Mouse (Mus musculus): ENCODE measurements around the gene Calm5. TPM values are rescaled to one million over a fixed set of nuclear protein-coding genes. Genes with fewer than 3 reads are reported as not detected.
"Not testable (repeated sequence)": the region's sequence is repeated elsewhere in the genome, so short reads cannot be mapped to it uniquely, and the experiment has no call there.

The Calm5 gene
- polyA plus RNA-seq, 1 experiment from 2014 or later = not detected

DNA sequence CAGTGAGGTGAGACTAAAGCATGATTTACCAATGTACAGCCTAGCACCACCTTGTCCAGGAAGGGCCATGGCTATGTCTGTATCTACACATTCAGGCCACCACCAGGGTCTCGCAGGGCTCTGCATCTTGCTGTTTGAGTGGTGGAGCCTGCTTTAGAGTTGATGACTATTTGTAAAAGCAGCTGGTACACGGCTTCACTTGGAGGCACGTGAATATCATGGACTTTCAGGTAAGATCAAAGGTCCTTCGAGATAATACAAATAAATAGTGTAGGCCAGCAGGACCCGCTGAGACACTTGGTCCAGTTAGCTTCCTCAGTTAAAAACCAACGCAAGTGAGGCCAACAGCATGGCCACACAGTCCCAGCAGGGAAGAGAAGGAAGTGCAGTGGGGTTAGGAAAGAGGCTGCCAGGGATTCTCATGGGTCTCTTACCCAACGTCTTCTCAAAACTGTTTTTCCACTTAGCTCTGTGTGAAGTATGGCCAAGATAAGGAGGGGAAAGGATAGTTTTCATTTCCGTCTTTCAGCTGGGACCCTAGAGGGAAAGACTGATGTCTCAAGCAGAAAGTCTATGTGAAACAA lies 41.5 kb downstream of the Calm5 start:
- no peak overlapping the region for H3K9ac ChIP-seq
- WGBS = 83% methylated on average over 8 of the region's 8 CpGs

DNA sequence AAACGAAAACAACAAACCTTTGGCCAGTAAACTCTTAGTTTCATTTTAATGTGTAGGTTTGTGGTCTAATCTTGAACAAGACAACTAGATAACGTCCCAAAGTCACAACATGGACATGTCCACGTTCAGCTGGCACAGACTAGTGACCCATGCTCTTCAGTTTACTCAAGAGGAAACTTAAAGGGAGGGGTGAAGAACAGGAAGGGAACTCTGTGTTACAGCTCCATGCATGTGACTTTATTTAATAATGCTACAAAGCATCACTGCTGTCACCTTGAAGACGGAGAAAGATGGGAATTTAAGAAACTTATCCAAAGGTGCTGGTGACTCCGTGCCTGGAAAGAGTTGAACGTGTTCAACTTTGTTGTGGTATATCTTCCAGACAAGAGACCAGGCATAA lies 42.1 kb downstream of the Calm5 start:
- Histone ChIP-seq H3K4me3 (no peak overlapping the region), H3K27ac (no peak overlapping the region), H3K27me3 (no peaks in the 10 kb centered on the region), H3K4me1 (peaks cover 18% of the 10 kb centered on the region), H3K9ac (no peak overlapping the region), H3K9me3 (no peaks in the 10 kb centered on the region), H3K36me3 (peaks cover 13% of the 10 kb centered on the region), H3K4me2 (replicated peaks) (no peak overlapping the region)
- no peak for ATAC-seq (ENCODE audit: low FRiP score, low read depth)
- WGBS = 90% methylated on average over 6 of the region's 6 CpGs

More for the DNA sequence above, 41.5 kb downstream of the Calm5 start:
- no peak overlapping the region for H3K4me2 ChIP-seq (replicated peaks)
- H3K4me3 ChIP-seq = no peak overlapping the region
- H3K9me3 ChIP-seq = no peaks in the 10 kb centered on the region
- H3K4me1 ChIP-seq = peaks cover 21% of the 10 kb centered on the region
- no peaks in the 10 kb centered on the region for H3K27me3 ChIP-seq
- no peak overlapping the region for H3K27ac ChIP-seq
- H3K36me3 ChIP-seq = peaks cover 13% of the 10 kb centered on the region
- ATAC-seq (ENCODE audit: low FRiP score, low read depth) = no peak

DNA sequence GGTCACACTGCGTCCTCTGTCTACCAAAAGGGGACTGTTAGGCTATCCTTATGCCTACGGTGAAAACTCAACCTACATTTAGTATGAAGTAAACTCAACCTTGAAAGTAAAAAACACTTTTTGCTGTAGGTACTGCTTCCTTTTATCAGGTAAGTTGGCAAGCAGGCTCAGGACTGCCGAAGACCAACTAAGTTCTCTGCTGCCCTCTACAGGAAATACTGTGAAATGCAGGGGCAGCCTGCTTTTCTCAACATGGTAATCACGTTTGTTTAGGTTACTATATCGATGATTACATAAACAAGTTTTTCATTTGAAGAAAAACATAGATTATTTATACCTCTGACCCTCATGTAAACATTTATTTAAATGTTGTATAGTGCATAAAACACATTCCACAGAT lies 42.9 kb downstream of the Calm5 start:
- H3K4me3 ChIP-seq = no peak overlapping the region
- no peak overlapping the region for H3K9ac ChIP-seq
- H3K9me3 ChIP-seq = no peaks in the 10 kb centered on the region
- H3K27ac ChIP-seq = no peak overlapping the region
- H3K4me1 ChIP-seq = peaks cover 12% of the 10 kb centered on the region
- no peaks in the 10 kb centered on the region for H3K27me3 ChIP-seq
- H3K36me3 ChIP-seq = peaks cover 13% of the 10 kb centered on the region
- ATAC-seq (ENCODE audit: low FRiP score, low read depth) = no peak
- no peak overlapping the region for H3K4me2 ChIP-seq (replicated peaks)
- WGBS = 34% methylated on average over 5 of the region's 5 CpGs

DNA sequence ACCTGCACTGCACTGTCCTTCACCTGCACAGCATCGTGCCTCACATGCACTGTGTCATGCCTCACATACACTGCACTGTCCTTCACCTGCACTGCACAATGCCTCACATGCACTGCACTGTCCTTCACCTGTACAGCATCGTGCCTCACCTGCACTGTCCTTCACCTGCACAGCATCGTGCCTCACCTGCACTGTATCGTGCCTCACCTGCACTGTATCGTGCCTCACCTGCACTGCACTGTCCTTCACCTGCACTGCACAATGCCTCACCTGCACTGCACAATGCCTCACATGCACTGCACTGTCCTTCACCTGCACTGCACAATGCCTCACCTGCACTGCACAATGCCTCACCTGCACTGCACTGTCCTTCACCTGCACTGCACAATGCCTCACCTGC lies 44.2 kb downstream of the Calm5 start:
- peaks cover 12% of the 10 kb centered on the region for H3K4me1 ChIP-seq
- not testable (repeated sequence) for H3K27ac ChIP-seq; H3K4me2 ChIP-seq (replicated peaks); H3K4me3 ChIP-seq; H3K9me3 ChIP-seq; ATAC-seq (ENCODE audit: low FRiP score, low read depth); H3K27me3 ChIP-seq; H3K9ac ChIP-seq
- 95% methylated on average over 5 of the region's 5 CpGs for WGBS
- H3K36me3 ChIP-seq = peaks cover 13% of the 10 kb centered on the region

DNA sequence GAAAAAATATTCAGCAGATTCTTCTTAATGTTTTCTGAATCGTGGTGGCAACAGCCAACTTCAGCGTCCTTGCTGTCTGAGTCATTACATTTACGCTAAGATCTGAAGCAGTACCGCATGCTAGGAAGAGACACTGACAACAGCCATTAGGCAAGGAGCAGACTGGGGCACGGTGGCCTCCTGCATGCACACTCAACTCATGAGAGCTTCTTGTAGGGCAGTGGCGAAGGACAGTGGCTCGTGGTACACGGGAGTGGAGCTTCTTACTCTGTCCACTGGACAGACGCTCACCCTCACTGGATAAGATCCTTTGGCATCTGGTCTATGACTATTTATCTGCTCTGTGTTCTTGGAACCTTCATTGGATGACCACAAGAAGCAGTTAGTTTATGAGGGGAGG lies 45.3 kb downstream of the Calm5 start:
- ATAC-seq (ENCODE audit: low FRiP score, low read depth) = no peak
- H3K27me3 ChIP-seq = no peaks in the 10 kb centered on the region
- WGBS = 94% methylated on average over 9 of the region's 9 CpGs
- H3K9me3 ChIP-seq = no peaks in the 10 kb centered on the region
- no peak overlapping the region for H3K9ac ChIP-seq
- no peak overlapping the region for H3K4me2 ChIP-seq (replicated peaks)
- peaks cover 8% of the 10 kb centered on the region for H3K4me1 ChIP-seq
- no peak overlapping the region for H3K27ac ChIP-seq
- H3K4me3 ChIP-seq = no peak overlapping the region
- peaks cover 13% of the 10 kb centered on the region for H3K36me3 ChIP-seq

Other genes with a start within 250 kb of the Calm5 start
- 19.8 and 22.1 TPM in 2 replicates for gene Fam208b, start 243.1 kb upstream of the Calm5 start, polyA plus RNA-seq (2015; fragmentation: Nextera tagmentation; extraction: Ambion mirVana)
- gene Asb13, start 220.1 kb upstream of the Calm5 start, polyA plus RNA-seq (2015; fragmentation: Nextera tagmentation; extraction: Ambion mirVana) = 9.0 and 10.5 TPM in 2 replicates
- 0.65 and 1.1 TPM in 2 replicates for gene Calml3, start 49.9 kb upstream of the Calm5 start, polyA plus RNA-seq (2015; fragmentation: Nextera tagmentation; extraction: Ambion mirVana)
- gene Calm4, start 16.4 kb upstream of the Calm5 start, polyA plus RNA-seq (2015; fragmentation: Nextera tagmentation; extraction: Ambion mirVana) = 0.64 TPM in 1 of 2 replicates, not detected in the other
- gene Net1, start 64.0 kb downstream of the Calm5 start, polyA plus RNA-seq (2015; fragmentation: Nextera tagmentation; extraction: Ambion mirVana) = 144 and 162 TPM in 2 replicates
- gene Tubal3, start 64.1 kb downstream of the Calm5 start, polyA plus RNA-seq (2015; fragmentation: Nextera tagmentation; extraction: Ambion mirVana) = not detected in 2 replicates
- 0.13 TPM in 1 of 2 replicates, not detected in the other for gene Ucn3, start 91.2 kb downstream of the Calm5 start, polyA plus RNA-seq (2015; fragmentation: Nextera tagmentation; extraction: Ambion mirVana)
- 1.5 and 1.6 TPM in 2 replicates for gene Akr1c14, start 194.8 kb downstream of the Calm5 start, polyA plus RNA-seq (2015; fragmentation: Nextera tagmentation; extraction: Ambion mirVana)